Mouse (Mus musculus) myocyte (in vitro differentiated cells): ENCODE results near the gene Surf4.

Experiments used
- CEBPB ChIP-seq: IDR thresholded peaks from 2 replicates; pipeline ENCODE4 v1.6.1; 2011; ENCODE audit warnings: mild to moderate bottlenecking, moderate library complexity; ENCODE audit not compliant: poor library complexity, insufficient read depth, severe bottlenecking
- E2F4 ChIP-seq: IDR thresholded peaks from one replicate; pipeline ENCODE4 v1.6.1; 2011; ENCODE audit warnings: mild to moderate bottlenecking, control low read depth, moderate library complexity; ENCODE audit not compliant: insufficient read depth
- POLR2A ChIP-seq: IDR thresholded peaks from one replicate; pipeline ENCODE4 v1.6.1; 2011; ENCODE audit warnings: low read depth, mild to moderate bottlenecking, control low read depth, moderate library complexity; ENCODE audit not compliant: insufficient read length
- POLR2AphosphoS2 ChIP-seq: IDR thresholded peaks from one replicate; pipeline ENCODE4 v1.6.1; 2011; ENCODE audit warnings: low read depth, control low read depth; ENCODE audit not compliant: insufficient read length
- REST ChIP-seq: IDR thresholded peaks from one replicate; pipeline ENCODE4 v1.6.1; 2011; ENCODE audit warnings: mild to moderate bottlenecking, control low read depth, moderate library complexity; ENCODE audit not compliant: insufficient read depth, insufficient read length
- SRF ChIP-seq: IDR thresholded peaks from one replicate; pipeline ENCODE4 v1.6.1; 2011; ENCODE audit warnings: low read depth; ENCODE audit not compliant: control insufficient read depth, insufficient read length
- USF1 ChIP-seq: IDR thresholded peaks from one replicate; pipeline ENCODE4 v1.6.1; 2011; ENCODE audit warnings: low read depth, mild to moderate bottlenecking, control low read depth, moderate library complexity

- no peak for TF ChIP-seq POLR2A
- TF ChIP-seq USF1 = no peak
- no peak for TF ChIP-seq POLR2AphosphoS2
- TF ChIP-seq E2F4 = no peak
- no peak for TF ChIP-seq CEBPB
- TF ChIP-seq SRF = no peak
- TF ChIP-seq REST = no peak
These were observed 33.0 kb downstream of the Surf4 start for GRCm38 (mm10) chr2:26900731-26901130.
